Mouse (Mus musculus) ES-E14 (cell line): Measurements from ENCODE around the gene Selenok. TPM values are rescaled to one million over a fixed set of nuclear protein-coding genes. Genes with fewer than 3 reads are reported as not detected.

Experiments used
- DNase-seq: peaks from one replicate; pipeline ENCODE4 v3.0.0-alpha.2; 2013; ENCODE audit warnings: low read depth, low spot score
- H3K27ac ChIP-seq: 2 replicates; pipeline ENCODE4 v1.5.1; 2012; ENCODE audit warnings: low read depth, mild to moderate bottlenecking, low read length, moderate library complexity, mixed read lengths; ENCODE audit not compliant: poor library complexity, insufficient read depth, severe bottlenecking
- H3K36me3 ChIP-seq: 2 replicates; pipeline ENCODE4 v1.6.1; 2012; ENCODE audit warnings: mild to moderate bottlenecking, low read length, moderate library complexity, mixed read lengths; ENCODE audit not compliant: control insufficient read depth, poor library complexity, insufficient read depth, severe bottlenecking
- H3K4me1 ChIP-seq, 2 experiments: fragments of 150-350 bp in 1 of 2; sonication (generic) in 1 of 2; 2 replicates each; pipeline ENCODE4 v1.6.1; 2012; ENCODE audit warnings: low read length in 2 of 2, mild to moderate bottlenecking in 1 of 2, mixed read lengths in 1 of 2; ENCODE audit not compliant: control insufficient read depth in 2 of 2, insufficient read depth in 2 of 2, poor library complexity in 1 of 2
- H3K4me3 ChIP-seq, 2 experiments: fragments of 150-350 bp in 1 of 2; sonication (generic) in 1 of 2; 2 replicates each; pipeline ENCODE4 v1.5.1; 2012; ENCODE audit warnings: low read length in 2 of 2, low read depth in 1 of 2, mild to moderate bottlenecking in 1 of 2, mixed read lengths in 1 of 2; ENCODE audit not compliant: insufficient read depth in 1 of 2, poor library complexity in 1 of 2, severe bottlenecking in 1 of 2
- H3K9ac ChIP-seq: 2 replicates; pipeline ENCODE4 v1.6.1; 2012; ENCODE audit warnings: low read depth, mild to moderate bottlenecking, low read length, mixed read lengths; ENCODE audit not compliant: poor library complexity, insufficient read depth, severe bottlenecking
- H3K9me3 ChIP-seq: fragments of 150-350 bp; sonication (generic); 2 replicates; pipeline ENCODE4 v1.6.1; 2012; ENCODE audit warnings: low read depth, mild to moderate bottlenecking, low read length; ENCODE audit not compliant: control insufficient read depth, insufficient read depth
- CHD2 ChIP-seq: IDR thresholded peaks from 2 replicates; pipeline ENCODE4 v1.6.1; 2014; ENCODE audit warnings: mild to moderate bottlenecking, low read depth, low read length, inconsistent platforms
- HCFC1 ChIP-seq: IDR thresholded peaks from 2 replicates; pipeline ENCODE4 v1.6.1; 2012; ENCODE audit warnings: low read length, inconsistent platforms, borderline replicate concordance; ENCODE audit not compliant: insufficient read depth
- MAFK ChIP-seq: IDR thresholded peaks from 2 replicates; pipeline ENCODE4 v1.6.1; 2014; ENCODE audit warnings: mild to moderate bottlenecking, low read depth, low read length, inconsistent platforms; ENCODE audit not compliant: insufficient read depth
- ZC3H11A ChIP-seq: IDR thresholded peaks from 2 replicates; pipeline ENCODE4 v1.6.1; 2012; ENCODE audit warnings: low read depth, mild to moderate bottlenecking, inconsistent platforms, low read length, borderline replicate concordance
- ZNF384 ChIP-seq: IDR thresholded peaks from 2 replicates; pipeline ENCODE4 v1.6.1; 2012; ENCODE audit warnings: low read depth, low read length, inconsistent platforms
- in situ Hi-C, 2 experiments: fragments of 600-800 bp; cut with MboI; formaldehyde crosslinking; loops; one replicate each; pipeline ENCODE4 v1.15.1; 2025; ENCODE audit warnings: low sequenced_read_pairs in 2 of 2, inconsistent platforms in 1 of 2; ENCODE audit not compliant: unreplicated experiment in 2 of 2
- total RNA-seq: library from RNA; depleted of rRNA; stranded (reverse); fragments of 300-350 nt; gene quantifications from 2 replicates; pipeline ENCODE4 v1.2.3, GENCODE M21; 2012

The Selenok gene
- total RNA-seq, 1 experiment, result 90.0 TPM

- no peaks in the 10 kb centered on the region for H3K9me3 ChIP-seq
- no peak overlapping the region for H3K9ac ChIP-seq
- peak overlapping the region in 1 of 2 experiments; percentile 19; a peak in 2 of 4 replicates for H3K4me3 ChIP-seq
- TF ChIP-seq HCFC1, result no peak
- no peak for TF ChIP-seq MAFK
- in situ Hi-C loops, result loop anchor here (10.0 to 25.0 kb wide), 3 partner anchors 202 to 815 kb away; no protein-coding TSS in a partner anchor
- H3K36me3 ChIP-seq, result no peaks in the 10 kb centered on the region
- H3K27ac ChIP-seq, result no peak overlapping the region
- H3K4me1 ChIP-seq, result no peaks in the 10 kb centered on the region
- peak; percentile 17 for DNase-seq
Measured at GRCm38 (mm10) chr14:29939600-29940312, 28.4 kb upstream of the Selenok start.

DNA sequence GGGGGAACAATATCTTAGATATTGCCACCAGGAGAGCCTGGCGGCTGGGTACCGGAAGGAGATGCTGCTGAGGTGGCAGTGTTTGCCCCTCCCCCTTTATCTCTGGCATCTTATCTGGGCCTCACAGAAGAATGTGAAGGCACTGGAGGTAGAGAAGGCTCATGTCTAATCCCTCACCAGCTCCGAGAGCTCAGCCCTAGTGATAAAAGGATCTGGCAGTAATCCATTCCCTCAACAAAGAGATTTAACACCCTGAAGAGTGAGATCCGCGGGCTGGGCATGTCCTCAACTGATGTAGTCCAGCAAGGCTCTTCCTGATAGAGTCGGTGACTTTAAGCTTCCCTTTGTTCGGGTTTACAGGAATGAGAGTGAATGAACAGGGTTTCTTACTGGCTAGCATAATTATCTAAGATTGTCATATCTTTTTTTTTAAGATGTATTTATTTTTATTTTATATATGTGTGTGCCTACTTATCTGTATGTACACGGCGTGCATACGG, 27.7 kb upstream of the Selenok start:
- H3K4me3 ChIP-seq, result no peak overlapping the region
- no peaks in the 10 kb centered on the region for H3K4me1 ChIP-seq
- H3K27ac ChIP-seq, result no peak overlapping the region
- no peaks in the 10 kb centered on the region for H3K9me3 ChIP-seq
- H3K9ac ChIP-seq, result no peak overlapping the region
- H3K36me3 ChIP-seq, result no peaks in the 10 kb centered on the region
- no peak for DNase-seq
- no peak for TF ChIP-seq HCFC1
- TF ChIP-seq ZNF384, result no peak
- TF ChIP-seq MAFK, result no peak
- no peak for TF ChIP-seq ZC3H11A
- TF ChIP-seq CHD2, result no peak
- in situ Hi-C loops, result loop anchor here (25.0 kb wide), 2 partner anchors 203 to 628 kb away; no protein-coding TSS in a partner anchor

GRCm38 (mm10) chr14:29940877-29941276, 27.2 kb upstream of the Selenok start:
- Histone ChIP-seq H3K4me1 (no peaks in the 10 kb centered on the region), H3K9ac (no peak overlapping the region), H3K9me3 (no peaks in the 10 kb centered on the region), H3K27ac (no peak overlapping the region), H3K4me3 (no peak overlapping the region), H3K36me3 (no peaks in the 10 kb centered on the region)
- TF ChIP-seq ZNF384 (peak; percentile 67; the same call in 1 of the 2 replicates), MAFK (no peak), ZC3H11A (peak; percentile 46; the same call in 1 of the 2 replicates)
- in situ Hi-C loops, result loop anchor here (25.0 kb wide), 2 partner anchors 204 to 629 kb away; no protein-coding TSS in a partner anchor
- peak; percentile 25 for DNase-seq

GRCm38 (mm10) chr14:29946761-29947309, 21.3 kb upstream of the Selenok start:
- H3K9me3 ChIP-seq, result no peaks in the 10 kb centered on the region
- TF ChIP-seq ZC3H11A (no peak), MAFK (no peak), CHD2 (no peak), HCFC1 (no peak), ZNF384 (no peak)
- in situ Hi-C loops, result loop anchor here (25.0 kb wide), 2 partner anchors 210 to 635 kb away; no protein-coding TSS in a partner anchor
- H3K36me3 ChIP-seq, result no peaks in the 10 kb centered on the region
- no peak overlapping the region for H3K27ac ChIP-seq
- peaks cover 0 to 4% of the 10 kb centered on the region in 2 experiments; a peak in 3 of 4 replicates for H3K4me1 ChIP-seq
- no peak for DNase-seq
- H3K9ac ChIP-seq, result no peak overlapping the region
- H3K4me3 ChIP-seq, result no peak overlapping the region
